Mouse (Mus musculus) erythroblast, embryonic 14.5 days (primary cell): ENCODE results near the gene Smox. TPM values are rescaled to one million over a fixed set of nuclear protein-coding genes. Genes with fewer than 3 reads are reported as not detected.

Experiments used
- H3K27me3 ChIP-seq: 2 replicates; pipeline ENCODE4 v1.6.1; 2012; ENCODE audit warnings: inconsistent platforms; ENCODE audit not compliant: control insufficient read depth
- H3K36me3 ChIP-seq: 2 replicates; pipeline ENCODE4 v1.6.1; 2012; ENCODE audit warnings: mild to moderate bottlenecking, inconsistent platforms; ENCODE audit not compliant: control insufficient read depth
- H3K4me1 ChIP-seq: 2 replicates; pipeline ENCODE4 v1.6.1; 2012; ENCODE audit warnings: inconsistent platforms; ENCODE audit not compliant: control insufficient read depth
- H3K4me3 ChIP-seq: replicated peaks from 2 replicates; pipeline ENCODE3; 2012; ENCODE audit warnings: moderate library complexity, mild to moderate bottlenecking, inconsistent platforms
- H3K9me3 ChIP-seq: 2 replicates; pipeline ENCODE4 v1.6.1; 2012; ENCODE audit warnings: low read length, inconsistent platforms, mixed read lengths; ENCODE audit not compliant: control insufficient read depth
- GATA1 ChIP-seq: IDR thresholded peaks from 2 replicates; pipeline ENCODE4 v1.6.1; 2012; ENCODE audit warnings: low read length, inconsistent platforms, mixed read lengths
- TAL1 ChIP-seq: IDR thresholded peaks from 3 replicates; pipeline ENCODE4 v1.6.1; 2012; ENCODE audit warnings: low read length, inconsistent platforms, mixed read lengths
- polyA plus RNA-seq: library from polyadenylated mRNA; stranded (reverse); fragments of >175 nt; gene quantifications from 2 replicates; pipeline ENCODE4 v1.2.3, GENCODE M21; 2012

Gene Smox
- polyA plus RNA-seq, 1 experiment, result 191 TPM

- no peaks in the 10 kb centered on the region for H3K9me3 ChIP-seq
- peaks cover 8% of the 10 kb centered on the region for H3K27me3 ChIP-seq
- H3K4me3 ChIP-seq, result peak overlapping the region; percentile 100
- peaks cover 71% of the 10 kb centered on the region for H3K4me1 ChIP-seq
- H3K36me3 ChIP-seq, result peaks cover 46% of the 10 kb centered on the region
- TF ChIP-seq TAL1 (no peak), GATA1 (no peak)
Observed at GRCm38 (mm10) chr2:131491707-131492595, 655 bp downstream of the Smox start.

- Histone ChIP-seq H3K9me3 (no peaks in the 10 kb centered on the region), H3K4me3 (peak overlapping the region; percentile 100), H3K36me3 (peaks cover 50% of the 10 kb centered on the region), H3K4me1 (peaks cover 78% of the 10 kb centered on the region), H3K27me3 (peaks cover 8% of the 10 kb centered on the region)
- no peak for TF ChIP-seq GATA1
- TF ChIP-seq TAL1, result no peak
Observed at GRCm38 (mm10) chr2:131492596-131493139, 1.4 kb downstream of the Smox start.

- Histone ChIP-seq H3K4me3 (peak overlapping the region; percentile 100), H3K27me3 (peaks cover 8% of the 10 kb centered on the region), H3K9me3 (no peaks in the 10 kb centered on the region), H3K36me3 (peaks cover 58% of the 10 kb centered on the region), H3K4me1 (peaks cover 83% of the 10 kb centered on the region)
- TF ChIP-seq TAL1 (no peak), GATA1 (no peak)
Observed at GRCm38 (mm10) chr2:131493446-131493845, 2.1 kb downstream of the Smox start.

GRCm38 (mm10) chr2:131495256-131495655 lies 4.0 kb downstream of the Smox start:
- H3K4me1 ChIP-seq, result peaks cover 84% of the 10 kb centered on the region
- H3K9me3 ChIP-seq, result no peaks in the 10 kb centered on the region
- TF ChIP-seq TAL1, result no peak
- TF ChIP-seq GATA1, result no peak
- peak overlapping the region; percentile 100 for H3K4me3 ChIP-seq
- peaks cover 76% of the 10 kb centered on the region for H3K36me3 ChIP-seq
- H3K27me3 ChIP-seq, result peaks cover 8% of the 10 kb centered on the region

- 0 out of 3 replicates have a peak, but pooled peaks have one; percentile 17 for TF ChIP-seq TAL1
- TF ChIP-seq GATA1, result no peak
- Histone ChIP-seq H3K9me3 (no peaks in the 10 kb centered on the region), H3K4me1 (peaks cover 84% of the 10 kb centered on the region), H3K27me3 (peaks cover 8% of the 10 kb centered on the region), H3K4me3 (peak overlapping the region; percentile 100), H3K36me3 (peaks cover 86% of the 10 kb centered on the region)
Observed at GRCm38 (mm10) chr2:131496125-131496820, 5.0 kb downstream of the Smox start.

GRCm38 (mm10) chr2:131497224-131497856 lies 6.0 kb downstream of the Smox start:
- peaks cover 97% of the 10 kb centered on the region for H3K36me3 ChIP-seq
- peak overlapping the region; percentile 100 for H3K4me3 ChIP-seq
- peaks cover 6% of the 10 kb centered on the region for H3K27me3 ChIP-seq
- TF ChIP-seq GATA1, result peak; percentile 95
- peak; percentile 98 for TF ChIP-seq TAL1
- peaks cover 92% of the 10 kb centered on the region for H3K4me1 ChIP-seq
- no peaks in the 10 kb centered on the region for H3K9me3 ChIP-seq

GRCm38 (mm10) chr2:131498219-131498618 lies 6.9 kb downstream of the Smox start:
- no peak for TF ChIP-seq GATA1
- no peak for TF ChIP-seq TAL1
- peaks cover 100% of the 10 kb centered on the region for H3K4me1 ChIP-seq
- H3K27me3 ChIP-seq, result no peaks in the 10 kb centered on the region; the same call in 1 of the 2 replicates
- no peaks in the 10 kb centered on the region for H3K9me3 ChIP-seq
- H3K36me3 ChIP-seq, result peaks cover 97% of the 10 kb centered on the region
- H3K4me3 ChIP-seq, result peak overlapping the region; percentile 100

GRCm38 (mm10) chr2:131499290-131499845 lies 8.1 kb downstream of the Smox start:
- TF ChIP-seq TAL1 (no peak), GATA1 (no peak)
- H3K36me3 ChIP-seq, result peaks cover 97% of the 10 kb centered on the region
- no peaks in the 10 kb centered on the region for H3K9me3 ChIP-seq
- H3K4me3 ChIP-seq, result peak overlapping the region; percentile 44
- peaks cover 100% of the 10 kb centered on the region for H3K4me1 ChIP-seq
- H3K27me3 ChIP-seq, result no peaks in the 10 kb centered on the region
